ENCODE assay signal across 33 mouse cellular contexts in the genomic region with DNA sequence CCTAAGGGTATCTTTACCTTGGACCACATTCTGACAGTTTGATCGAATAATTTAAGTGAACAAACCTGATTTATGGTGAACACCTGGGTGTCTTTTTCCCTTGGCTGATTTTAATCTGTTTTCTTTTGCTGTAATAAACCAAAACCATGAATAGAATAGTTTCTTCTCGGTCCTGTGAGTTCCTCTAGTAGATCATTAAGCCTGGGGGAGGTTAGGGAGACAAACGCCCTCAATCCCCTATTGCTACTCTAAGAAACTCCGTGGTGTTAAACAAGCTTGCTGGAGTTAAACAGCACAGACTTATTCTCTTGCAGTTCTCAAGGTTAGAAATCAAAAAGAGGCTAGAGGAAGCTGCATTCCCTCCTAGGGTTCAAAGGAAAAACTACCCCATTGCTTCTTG.
"Had no signal": no experiment of that assay in that cellular context is flagged by ENCODE, and none has a peak within 500 bp of the region (broad histone marks: within the 10 kb centered on the region; RNA-seq: fewer than 3 reads in every experiment).

No protein-coding gene starts in this region.

- H3K4me1 ChIP-seq: limb, embryonic 10.5 days; limb, embryonic 12.5 days; liver, embryonic 12.5 days; liver, embryonic 13.5 days; liver, embryonic 15.5 days; megakaryocyte, embryonic 14.5 days; midbrain, embryonic 10.5 days; midbrain, embryonic 12.5 days; midbrain, embryonic 13.5 days; midbrain, embryonic 15.5 days; neural tube, embryonic 12.5 days; neural tube, embryonic 13.5 days had no signal

- H3K4me2 ChIP-seq: limb, embryonic 12.5 days; limb, embryonic 13.5 days; limb, embryonic 15.5 days; liver, embryonic 11.5 days; liver, embryonic 12.5 days; liver, embryonic 13.5 days; liver, embryonic 15.5 days; lung, embryonic 14.5 days; lung, embryonic 15.5 days; midbrain, embryonic 11.5 days; midbrain, embryonic 12.5 days; midbrain, embryonic 13.5 days; midbrain, embryonic 15.5 days; neural tube, embryonic 12.5 days; neural tube, embryonic 13.5 days had no signal

- H3K36me3 ChIP-seq: limb, embryonic 10.5 days; limb, embryonic 12.5 days; limb, embryonic 13.5 days; limb, embryonic 15.5 days; liver, embryonic 12.5 days; liver, embryonic 13.5 days; liver, embryonic 15.5 days; lung, embryonic 15.5 days; midbrain, embryonic 10.5 days; midbrain, embryonic 12.5 days; midbrain, embryonic 13.5 days; midbrain, embryonic 15.5 days; neural tube, embryonic 12.5 days; neural tube, embryonic 13.5 days had no signal

- H3K27me3 ChIP-seq: limb, embryonic 12.5 days; limb, embryonic 13.5 days; limb, embryonic 15.5 days; liver, embryonic 12.5 days; liver, embryonic 13.5 days; liver, embryonic 15.5 days; lung, embryonic 15.5 days; megakaryocyte, embryonic 14.5 days; midbrain, embryonic 12.5 days; midbrain, embryonic 13.5 days; midbrain, embryonic 15.5 days; neural tube, embryonic 12.5 days; neural tube, embryonic 13.5 days had no signal

- H3K9ac ChIP-seq: limb, embryonic 12.5 days; limb, embryonic 13.5 days; limb, embryonic 15.5 days; liver, embryonic 12.5 days; liver, embryonic 13.5 days; liver, embryonic 14.5 days; liver, embryonic 15.5 days; liver, postnatal 0 days; lung, embryonic 14.5 days; lung, embryonic 15.5 days; midbrain, embryonic 12.5 days; midbrain, embryonic 13.5 days; midbrain, embryonic 15.5 days; neural tube, embryonic 12.5 days; neural tube, embryonic 13.5 days had no signal

- DNase-seq: left cerebral cortex, postnatal 4 days; liver; liver, embryonic 13.5 days; liver, postnatal 0 days; lung, adult 18-20 months; lung, adult 2 months; lung, embryonic 14.5 days; lung, postnatal 10 days; lung, postnatal 14 days; lung, postnatal 36 days; lung, postnatal 4 days; midbrain, embryonic 14.5 days had no signal

- ATAC-seq: liver, embryonic 12.5 days; liver, postnatal 0 days; lung, postnatal 0 days; midbrain, embryonic 13.5 days; midbrain, embryonic 15.5 days; midbrain, embryonic 16.5 days had no signal

- H3K9me3 ChIP-seq: limb, embryonic 10.5 days; limb, embryonic 12.5 days; limb, embryonic 13.5 days; limb, embryonic 15.5 days; liver, embryonic 12.5 days; liver, embryonic 13.5 days; liver, embryonic 15.5 days; lung, embryonic 15.5 days; megakaryocyte, embryonic 14.5 days; midbrain, embryonic 10.5 days; midbrain, embryonic 12.5 days; midbrain, embryonic 13.5 days; midbrain, embryonic 15.5 days; neural tube, embryonic 12.5 days; neural tube, embryonic 13.5 days had no signal

- H3K27ac ChIP-seq: limb, embryonic 10.5 days; limb, embryonic 12.5 days; limb, embryonic 13.5 days; limb, embryonic 15.5 days; liver, embryonic 12.5 days; liver, embryonic 13.5 days; liver, embryonic 14.5 days; liver, embryonic 15.5 days; lung, embryonic 15.5 days; macrophage; midbrain, embryonic 10.5 days; midbrain, embryonic 12.5 days; midbrain, embryonic 13.5 days; midbrain, embryonic 15.5 days; neural tube, embryonic 12.5 days; neural tube, embryonic 13.5 days had no signal

- H3K4me3 ChIP-seq: limb, embryonic 10.5 days; limb, embryonic 12.5 days; limb, embryonic 13.5 days; limb, embryonic 15.5 days; liver, embryonic 12.5 days; liver, embryonic 13.5 days; liver, embryonic 15.5 days; lung, embryonic 15.5 days; megakaryocyte, embryonic 14.5 days; midbrain, embryonic 10.5 days; midbrain, embryonic 12.5 days; midbrain, embryonic 13.5 days; midbrain, embryonic 15.5 days; myocyte; neural tube, embryonic 12.5 days; neural tube, embryonic 13.5 days had no signal
